Mouse (Mus musculus) CH12.LX (cell line): ENCODE results near the gene Jmjd8. TPM values are rescaled to one million over a fixed set of nuclear protein-coding genes. Genes with fewer than 3 reads are reported as not detected.

Experiments
- DNase-seq: peaks from one replicate; pipeline ENCODE4 v3.0.0-alpha.2; 2013; ENCODE audit errors: extremely low read depth
- H3K27ac ChIP-seq: 2 replicates; pipeline ENCODE4 v1.5.1; 2012; ENCODE audit warnings: low read depth, mild to moderate bottlenecking, control low read depth, moderate library complexity; ENCODE audit not compliant: insufficient read depth
- H3K27me3 ChIP-seq: replicated peaks from 2 replicates; pipeline ENCODE3; 2012; ENCODE audit warnings: inconsistent platforms
- H3K36me3 ChIP-seq, 2 experiments: replicated peaks in 1 of 2; 2 replicates each; pipeline versions ENCODE3 to v1.6.1; 2012; ENCODE audit warnings: inconsistent platforms in 1 of 2, low read length in 1 of 2, mild to moderate bottlenecking in 1 of 2, mixed read lengths in 1 of 2, moderate library complexity in 1 of 2; ENCODE audit not compliant: control insufficient read depth in 1 of 2, insufficient read depth in 1 of 2
- H3K4me1 ChIP-seq, 2 experiments: 2 replicates each; pipeline ENCODE4 v1.6.1; 2012; ENCODE audit warnings: inconsistent platforms in 1 of 2, moderate library complexity in 1 of 2; ENCODE audit not compliant: insufficient read depth in 2 of 2, control insufficient read depth in 1 of 2
- H3K4me2 ChIP-seq: 2 replicates; pipeline ENCODE4 v1.6.1; 2012; ENCODE audit warnings: low read depth, mild to moderate bottlenecking, control low read depth; ENCODE audit not compliant: poor library complexity, insufficient read depth, severe bottlenecking
- H3K4me3 ChIP-seq, 3 experiments: fragments of 150-350 bp in 1 of 3; sonication (generic) in 1 of 3; replicated peaks in 1 of 3; 2 replicates each; pipeline versions ENCODE3 to v1.5.1; 2011 to 2012; ENCODE audit warnings: low read depth in 2 of 3, low read length in 2 of 3, mild to moderate bottlenecking in 2 of 3, moderate library complexity in 2 of 3, control low read depth in 1 of 3, improper control_type of control experiment in 1 of 3, inconsistent platforms in 1 of 3, mixed read lengths in 1 of 3; ENCODE audit not compliant: poor library complexity in 1 of 3
- H3K79me2 ChIP-seq: replicated peaks from 2 replicates; pipeline ENCODE4 v1.6.1; 2012; ENCODE audit warnings: mild to moderate bottlenecking, moderate library complexity; ENCODE audit not compliant: control insufficient read depth, poor library complexity, insufficient read depth, severe bottlenecking; ENCODE audit errors: extremely low read depth
- H3K9ac ChIP-seq: 2 replicates; pipeline ENCODE4 v1.6.1; 2012; ENCODE audit warnings: low read depth, mild to moderate bottlenecking, control low read depth, moderate library complexity; ENCODE audit not compliant: insufficient read depth
- H3K9me3 ChIP-seq: replicated peaks from 2 replicates; pipeline ENCODE3; 2012; ENCODE audit warnings: low read length, inconsistent platforms, mixed read lengths
- BHLHE40 ChIP-seq: IDR thresholded peaks from 2 replicates; pipeline ENCODE4 v1.6.1; 2011; ENCODE audit warnings: mild to moderate bottlenecking, low read depth, low read length, improper control_type of control experiment
- CTCF ChIP-seq, 2 experiments: IDR thresholded peaks in 1 of 2; conservative IDR thresholded peaks in 1 of 2; 2 replicates each; pipeline ENCODE4 v1.5.1; 2011 to 2012; ENCODE audit warnings: low read depth in 2 of 2, low read length in 2 of 2, improper control_type of control experiment in 1 of 2, inconsistent platforms in 1 of 2, mild to moderate bottlenecking in 1 of 2, moderate library complexity in 1 of 2
- EP300 ChIP-seq: IDR thresholded peaks from 2 replicates; pipeline ENCODE4 v1.6.1; 2011; ENCODE audit warnings: low read length, improper control_type of control experiment
- ETS1 ChIP-seq: conservative IDR thresholded peaks from 2 replicates; pipeline ENCODE4 v1.6.1; 2012; ENCODE audit warnings: low read depth, mild to moderate bottlenecking, inconsistent platforms, low read length, improper control_type of control experiment, moderate library complexity
- HCFC1 ChIP-seq: IDR thresholded peaks from 2 replicates; pipeline ENCODE4 v1.6.1; 2012; ENCODE audit warnings: low read depth, mild to moderate bottlenecking, inconsistent platforms, low read length, improper control_type of control experiment
- JUND ChIP-seq: conservative IDR thresholded peaks from 2 replicates; pipeline ENCODE4 v1.6.1; 2011; ENCODE audit warnings: low read depth, low read length, improper control_type of control experiment
- MAZ ChIP-seq: IDR thresholded peaks from 2 replicates; pipeline ENCODE4 v1.6.1; 2012; ENCODE audit warnings: low read depth, mild to moderate bottlenecking, inconsistent platforms, low read length, improper control_type of control experiment, moderate library complexity
- NELFE ChIP-seq: IDR thresholded peaks from 2 replicates; pipeline ENCODE4 v1.6.1; 2011; ENCODE audit warnings: low read depth, low read length, improper control_type of control experiment
- NRF1 ChIP-seq: IDR thresholded peaks from 2 replicates; pipeline ENCODE4 v1.6.1; 2014; ENCODE audit warnings: low read depth, mild to moderate bottlenecking, inconsistent platforms, low read length, improper control_type of control experiment, moderate library complexity
- RAD21 ChIP-seq: IDR thresholded peaks from 2 replicates; pipeline ENCODE4 v1.6.1; 2011; ENCODE audit warnings: low read depth, mild to moderate bottlenecking, low read length, improper control_type of control experiment, moderate library complexity
- RCOR1 ChIP-seq: conservative IDR thresholded peaks from 2 replicates; pipeline ENCODE4 v1.6.1; 2012; ENCODE audit warnings: low read depth, mild to moderate bottlenecking, inconsistent platforms, low read length, improper control_type of control experiment
- USF1 ChIP-seq: IDR thresholded peaks from 2 replicates; pipeline ENCODE4 v1.6.1; 2014; ENCODE audit warnings: low read depth, mild to moderate bottlenecking, inconsistent platforms, low read length, improper control_type of control experiment
- ZC3H11A ChIP-seq: IDR thresholded peaks from 2 replicates; pipeline ENCODE4 v1.6.1; 2012; ENCODE audit warnings: low read depth, mild to moderate bottlenecking, inconsistent platforms, low read length, improper control_type of control experiment
- dilution Hi-C: fragments of 300-500 bp; cut with MboI; formaldehyde crosslinking; loops from 2 replicates; pipeline ENCODE4 v1.14.3; 2020; ENCODE audit warnings: low sequenced_read_pairs; ENCODE audit not compliant: extremely low pct_unique_long_range_greater_than_20kb, extremely low pct_ligation_motif_present
- in situ Hi-C: fragments of 300-500 bp; cut with MboI; formaldehyde crosslinking; loops from 3 replicates; pipeline ENCODE4 v1.14.3; 2019; ENCODE audit warnings: low sequenced_read_pairs, low pct_ligation_motif_present, low pct_unique_long_range_greater_than_20kb, mixed read lengths
- polyA plus RNA-seq: library from polyadenylated mRNA; unstranded; fragments of >175 nt; gene quantifications from 2 replicates; pipeline ENCODE4 v1.2.1, GENCODE M21; 2012; ENCODE audit warnings: low read depth; ENCODE audit not compliant: insufficient read length
- total RNA-seq, 2 experiments: library from RNA; depleted of rRNA; stranded (reverse); fragments of 300-350 nt in 1 of 2; fragments of >200 nt in 1 of 2; gene quantifications; 2 replicates each; pipeline ENCODE4 v1.2.3; 2012 to 2014

Gene Jmjd8
- total and polyA plus RNA-seq, 3 experiments, result 4.8 to 8.3 (median 7.7) TPM

DNA sequence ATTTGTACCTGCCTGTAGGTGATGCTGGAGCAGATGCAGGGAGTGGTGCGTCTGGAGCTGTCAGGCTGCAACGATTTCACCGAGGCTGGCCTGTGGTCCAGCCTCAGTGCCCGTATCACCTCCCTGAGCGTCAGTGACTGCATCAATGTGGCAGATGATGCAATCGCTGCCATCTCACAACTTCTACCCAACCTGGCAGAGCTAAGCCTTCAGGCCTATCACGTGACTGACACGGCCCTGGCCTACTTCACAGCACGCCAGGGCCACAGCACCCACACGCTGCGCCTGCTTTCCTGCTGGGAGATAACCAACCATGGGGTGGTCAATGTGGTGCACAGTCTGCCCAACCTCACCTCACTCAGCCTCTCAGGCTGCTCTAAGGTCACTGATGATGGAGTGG lies 11.0 kb upstream of the Jmjd8 start:
- in situ Hi-C loops (no loop called here), dilution Hi-C loops (no loop called here)
- no peaks in the 10 kb centered on the region for H3K36me3 ChIP-seq
- DNase-seq, result no peak
- no peak for TF ChIP-seq HCFC1
- TF ChIP-seq JUND, result no peak
- TF ChIP-seq ETS1, result no peak
- TF ChIP-seq ZC3H11A, result no peak
- peak; percentile 15; the same call in 1 of the 2 replicates for TF ChIP-seq USF1
- no peak for TF ChIP-seq EP300
- no peak for TF ChIP-seq NELFE
- TF ChIP-seq BHLHE40, result no peak
- no peak for TF ChIP-seq RCOR1
- H3K4me2 ChIP-seq, result no peak overlapping the region
- no peaks in the 10 kb centered on the region for H3K79me2 ChIP-seq
- H3K27me3 ChIP-seq, result peaks cover 94% of the 10 kb centered on the region
- H3K4me1 ChIP-seq, result peaks cover 12 to 13% of the 10 kb centered on the region in 2 experiments
- H3K9ac ChIP-seq, result no peak overlapping the region
- no peak overlapping the region for H3K4me3 ChIP-seq
- no peaks in the 10 kb centered on the region for H3K9me3 ChIP-seq
- H3K27ac ChIP-seq, result no peak overlapping the region

DNA sequence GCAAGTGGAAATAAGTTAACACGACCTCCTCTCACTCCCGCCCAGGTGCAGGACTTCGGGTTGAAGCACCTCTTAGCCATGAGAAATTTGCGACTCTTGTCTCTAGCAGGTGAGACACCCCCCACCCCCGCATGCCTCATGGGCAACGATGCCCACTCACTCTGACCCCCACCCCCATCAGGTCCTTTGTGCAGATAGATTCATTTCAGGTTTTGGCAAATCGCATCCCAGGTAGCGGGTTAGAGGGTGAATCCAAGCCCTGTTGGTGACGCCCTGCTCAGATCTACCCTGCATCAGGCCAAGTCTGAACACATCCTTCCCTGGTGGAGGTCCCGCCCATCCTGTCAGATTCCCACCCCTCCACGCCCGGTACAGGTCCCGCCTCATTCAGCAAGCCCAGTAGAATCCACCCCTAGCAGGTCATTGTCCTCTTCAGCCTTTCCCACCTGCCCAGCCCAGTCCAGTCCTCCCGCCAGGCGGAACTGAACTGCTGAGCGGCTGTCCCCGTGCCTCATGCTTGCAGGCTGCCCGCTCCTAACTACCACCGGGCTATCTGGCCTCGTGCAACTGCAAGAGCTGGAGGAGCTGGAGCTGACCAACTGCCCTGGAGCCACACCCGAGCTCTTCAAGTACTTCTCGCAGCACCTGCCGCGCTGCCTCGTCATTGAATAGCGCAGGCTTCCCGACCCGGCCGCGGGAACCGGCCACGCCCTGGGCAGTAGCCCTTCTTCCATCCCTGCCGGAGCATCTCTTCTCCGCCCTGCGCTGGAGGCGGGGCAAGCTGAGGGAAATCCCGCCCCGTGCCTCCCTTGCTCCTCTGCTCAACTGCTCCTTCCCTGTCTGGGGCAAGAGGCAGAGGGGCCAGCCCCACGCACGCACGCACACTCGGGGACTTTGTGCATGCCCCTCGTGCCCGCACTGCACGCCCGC lies 9.6 kb upstream of the Jmjd8 start:
- in situ Hi-C loops, result no loop called here
- H3K27me3 ChIP-seq, result peaks cover 81% of the 10 kb centered on the region
- no peak for TF ChIP-seq MAZ
- TF ChIP-seq RAD21, result no peak
- TF ChIP-seq BHLHE40, result no peak
- TF ChIP-seq NRF1, result peak; percentile 36; the same call in 1 of the 2 replicates
- TF ChIP-seq NELFE, result no peak
- TF ChIP-seq CTCF (conservative IDR thresholded peaks at IDR 0.05 in 1 of 2, IDR thresholded peaks at IDR 0.05 in 1 of 2; ENCODE audit: low read depth in 2 of 2, low read length in 2 of 2), result no peak
- no peak overlapping the region for H3K27ac ChIP-seq
- H3K4me1 ChIP-seq, result peaks cover 12 to 17% of the 10 kb centered on the region in 2 experiments
- dilution Hi-C loops, result no loop called here
- no peak for DNase-seq
- no peaks in the 10 kb centered on the region for H3K9me3 ChIP-seq
- H3K9ac ChIP-seq, result no peak overlapping the region
- no peaks in the 10 kb centered on the region for H3K36me3 ChIP-seq
- H3K79me2 ChIP-seq, result no peaks in the 10 kb centered on the region
- peak overlapping the region in 1 of 3 experiments; percentile 15 for H3K4me3 ChIP-seq
- peak overlapping the region; percentile 76 for H3K4me2 ChIP-seq
